Mouse (Mus musculus) liver, embryonic 15.5 days (tissue): ENCODE data around the gene Zfp553. TPM values are rescaled to one million over a fixed set of nuclear protein-coding genes. Genes with fewer than 3 reads are reported as not detected.

Source experiments
- ATAC-seq: fragments of 200-750 bp; cut with Nextera tagmentation; 2 replicates; pipeline ENCODE4 v1.8.0; 2017; ENCODE audit warnings: moderate number of reproducible peaks, mild to moderate bottlenecking, moderate library complexity; ENCODE audit not compliant: insufficient read depth
- H3K27ac ChIP-seq: fragments of 300-500 bp; sonication (generic); replicated peaks from 2 replicates; pipeline ENCODE4 v1.5.1; 2015; ENCODE audit warnings: mild to moderate bottlenecking, inconsistent platforms
- H3K27me3 ChIP-seq: fragments of 300-500 bp; sonication (generic); 2 replicates; pipeline ENCODE4 v1.6.1; 2015; ENCODE audit warnings: mild to moderate bottlenecking, inconsistent platforms
- H3K36me3 ChIP-seq: fragments of 300-500 bp; sonication (generic); replicated peaks from 2 replicates; pipeline ENCODE4 v1.6.1; 2015; ENCODE audit warnings: moderate library complexity, mild to moderate bottlenecking, inconsistent platforms
- H3K4me1 ChIP-seq: fragments of 300-500 bp; sonication (generic); replicated peaks from 2 replicates; pipeline ENCODE4 v1.6.1; 2015; ENCODE audit warnings: inconsistent platforms
- H3K4me2 ChIP-seq: fragments of 300-500 bp; sonication (generic); 2 replicates; pipeline ENCODE4 v1.6.1; 2015; ENCODE audit warnings: moderate library complexity, mild to moderate bottlenecking, inconsistent platforms
- H3K4me3 ChIP-seq: fragments of 300-500 bp; sonication (generic); replicated peaks from 2 replicates; pipeline ENCODE4 v1.5.1; 2015; ENCODE audit warnings: mild to moderate bottlenecking, inconsistent platforms
- H3K9ac ChIP-seq: fragments of 300-500 bp; sonication (generic); 2 replicates; pipeline ENCODE4 v1.6.1; 2015; ENCODE audit warnings: moderate library complexity, mild to moderate bottlenecking, inconsistent platforms
- H3K9me3 ChIP-seq: fragments of 300-500 bp; sonication (generic); replicated peaks from 2 replicates; pipeline ENCODE4 v1.6.1; 2016; ENCODE audit warnings: inconsistent platforms
- WGBS: fragments of 180-500 bp; shearing (Covaris S2); methylation state at CpG from one replicate; pipeline ENCODE4 v1.1.7; 2015; ENCODE audit warnings: mixed read lengths; ENCODE audit not compliant: insufficient replicate concordance; 5-methylcytosine and 5-hydroxymethylcytosine counted together
- polyA plus RNA-seq: library from polyadenylated mRNA; unstranded; fragments of >200 nt; fragmentation: Nextera tagmentation; extraction: Ambion mirVana; gene quantifications from 2 replicates; pipeline ENCODE4 v1.2.1, GENCODE M21; 2015

The Zfp553 gene
- polyA plus RNA-seq, 1 experiment from 2014 or later, result 6.3 TPM

GRCm38 (mm10) chr7:127220440-127220839 is 12.4 kb upstream of the Zfp553 start:
- H3K36me3 ChIP-seq, result 0 out of 2 replicates have a peak, but pooled peaks cover 2% of the 10 kb centered on the region
- peak overlapping the region; percentile 57; the same call in 1 of the 2 replicates for H3K27ac ChIP-seq
- H3K4me2 ChIP-seq, result no peak overlapping the region
- no peaks in the 10 kb centered on the region for H3K27me3 ChIP-seq
- H3K4me3 ChIP-seq, result no peak overlapping the region
- H3K9me3 ChIP-seq, result no peaks in the 10 kb centered on the region
- no peak overlapping the region for H3K9ac ChIP-seq
- 60% methylated on average over 6 of the region's 6 CpGs for WGBS
- ATAC-seq, result no peak
- peaks cover 85% of the 10 kb centered on the region for H3K4me1 ChIP-seq

DNA sequence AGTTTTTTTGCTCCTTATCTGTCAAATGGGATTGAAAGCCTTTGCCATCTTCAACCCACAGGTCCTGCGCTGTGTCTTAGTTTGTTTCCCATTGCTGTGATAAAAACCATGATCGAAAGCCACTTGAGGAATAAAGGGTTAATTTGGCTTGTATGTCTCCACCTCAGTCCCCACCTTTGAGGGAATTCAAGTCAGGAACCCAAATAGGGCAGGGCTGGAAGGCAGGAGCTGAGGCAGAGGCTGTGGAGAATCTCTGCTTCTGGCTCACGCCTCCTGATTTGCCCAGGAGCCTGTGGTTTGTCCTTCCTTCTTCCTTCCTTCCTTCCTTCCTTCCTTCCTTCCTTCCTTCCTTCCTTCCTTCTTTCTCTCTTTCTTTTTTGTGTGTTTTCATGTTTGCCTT is 9.8 kb upstream of the Zfp553 start:
- Histone ChIP-seq H3K36me3 (0 out of 2 replicates have a peak, but pooled peaks cover 2% of the 10 kb centered on the region), H3K27ac (peak overlapping the region; percentile 96), H3K27me3 (no peaks in the 10 kb centered on the region), H3K4me1 (peaks cover 85% of the 10 kb centered on the region), H3K4me3 (no peak overlapping the region), H3K9ac (no peak overlapping the region), H3K9me3 (no peaks in the 10 kb centered on the region), H3K4me2 (peak overlapping the region; percentile 47; the same call in 1 of the 2 replicates)
- no peak for ATAC-seq
- WGBS, result 87% methylated on average over 3 of the region's 3 CpGs

DNA sequence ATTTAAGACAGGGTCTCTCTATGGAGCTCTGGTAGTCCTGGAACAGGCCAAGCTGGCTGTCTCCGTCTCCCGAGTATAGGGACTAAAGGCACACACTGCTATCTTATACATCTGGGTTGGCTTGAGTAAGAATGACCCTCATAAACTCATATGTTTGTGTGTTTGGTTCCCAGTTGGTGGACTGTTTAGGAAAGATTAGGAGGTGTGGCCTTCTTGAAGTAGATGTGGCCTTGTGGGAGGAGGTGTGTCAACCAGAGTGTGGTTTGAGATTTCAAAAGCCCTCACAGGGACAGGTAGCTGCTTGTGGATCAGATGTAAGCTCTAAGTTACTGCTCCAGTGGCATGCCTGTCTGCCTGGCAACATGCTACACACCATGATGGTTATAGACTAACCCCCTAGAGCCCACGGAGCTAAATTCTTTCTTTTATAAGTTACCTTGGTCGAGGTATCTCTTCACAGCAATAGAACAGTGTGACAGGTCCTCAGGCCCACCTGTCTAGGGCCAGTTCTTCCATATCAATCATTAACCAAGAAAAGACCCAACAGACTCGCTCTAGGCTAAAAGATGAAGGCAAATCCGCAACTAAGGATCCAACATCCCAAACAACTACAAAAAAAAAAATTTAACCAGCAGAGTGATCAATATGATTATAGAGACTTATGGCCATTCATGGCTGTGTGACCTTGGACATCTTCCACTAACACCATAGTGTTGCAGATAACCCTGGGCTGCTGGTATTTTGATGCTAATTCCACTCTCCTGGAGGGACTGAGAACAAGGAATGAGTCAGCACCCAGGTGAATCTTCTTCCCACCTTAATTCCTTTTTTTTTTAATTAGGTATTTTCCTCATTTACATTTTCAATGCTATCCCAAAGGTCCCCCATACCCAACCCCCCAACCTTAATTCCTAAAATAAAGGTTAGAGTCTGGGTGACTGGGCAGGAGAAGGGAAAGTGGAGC is 9.1 kb upstream of the Zfp553 start:
- peak; percentile 74 for ATAC-seq
- Histone ChIP-seq H3K4me2 (peak overlapping the region; percentile 47), H3K4me1 (peaks cover 83% of the 10 kb centered on the region), H3K27me3 (no peaks in the 10 kb centered on the region), H3K9ac (0 out of 2 replicates have a peak overlapping the region, but pooled peaks have one; percentile 2), H3K9me3 (no peaks in the 10 kb centered on the region), H3K4me3 (no peak overlapping the region), H3K36me3 (0 out of 2 replicates have a peak, but pooled peaks cover 2% of the 10 kb centered on the region), H3K27ac (peak overlapping the region; percentile 96)
- 68% methylated on average over 6 of the region's 6 CpGs for WGBS

- H3K36me3 ChIP-seq, result 0 out of 2 replicates have a peak, but pooled peaks cover 2% of the 10 kb centered on the region
- H3K27me3 ChIP-seq, result no peaks in the 10 kb centered on the region
- 82% methylated on average over 6 of the region's 6 CpGs for WGBS
- peak overlapping the region; percentile 96 for H3K27ac ChIP-seq
- ATAC-seq, result no peak
- H3K4me3 ChIP-seq, result no peak overlapping the region
- H3K4me1 ChIP-seq, result peaks cover 83% of the 10 kb centered on the region
- no peaks in the 10 kb centered on the region for H3K9me3 ChIP-seq
- H3K9ac ChIP-seq, result no peak overlapping the region
- no peak overlapping the region for H3K4me2 ChIP-seq
Observed at GRCm38 (mm10) chr7:127224616-127225015, 8.2 kb upstream of the Zfp553 start.

GRCm38 (mm10) chr7:127225147-127225995 is 7.5 kb upstream of the Zfp553 start:
- H3K4me2 ChIP-seq, result peak overlapping the region; percentile 73
- H3K4me3 ChIP-seq, result peak overlapping the region; percentile 36
- H3K27me3 ChIP-seq, result no peaks in the 10 kb centered on the region
- ATAC-seq, result peak; percentile 89
- peak overlapping the region; percentile 96 for H3K27ac ChIP-seq
- H3K9me3 ChIP-seq, result no peaks in the 10 kb centered on the region
- H3K36me3 ChIP-seq, result 0 out of 2 replicates have a peak, but pooled peaks cover 4% of the 10 kb centered on the region
- H3K9ac ChIP-seq, result peak overlapping the region; percentile 52
- 51% methylated on average over 11 of the region's 11 CpGs for WGBS
- peaks cover 82% of the 10 kb centered on the region for H3K4me1 ChIP-seq

GRCm38 (mm10) chr7:127228615-127229303 is 4.1 kb upstream of the Zfp553 start:
- no peak overlapping the region for H3K4me2 ChIP-seq
- ATAC-seq, result no peak
- H3K9ac ChIP-seq, result no peak overlapping the region
- whole genome bisulfite sequencing, result 45% methylated on average over 4 of the region's 4 CpGs
- H3K27ac ChIP-seq, result peak overlapping the region; percentile 79
- H3K27me3 ChIP-seq, result no peaks in the 10 kb centered on the region
- no peak overlapping the region for H3K4me3 ChIP-seq
- no peaks in the 10 kb centered on the region for H3K9me3 ChIP-seq
- H3K36me3 ChIP-seq, result 0 out of 2 replicates have a peak, but pooled peaks cover 9% of the 10 kb centered on the region
- peaks cover 90% of the 10 kb centered on the region for H3K4me1 ChIP-seq

GRCm38 (mm10) chr7:127231376-127231775 is 1.5 kb upstream of the Zfp553 start:
- peak overlapping the region; percentile 91 for H3K4me2 ChIP-seq
- 49% methylated on average over 3 of the region's 3 CpGs for WGBS
- no peak for ATAC-seq
- H3K4me1 ChIP-seq, result peaks cover 71% of the 10 kb centered on the region
- peak overlapping the region; percentile 90 for H3K4me3 ChIP-seq
- H3K36me3 ChIP-seq, result peaks cover 24% of the 10 kb centered on the region
- H3K9ac ChIP-seq, result peak overlapping the region; percentile 95
- H3K9me3 ChIP-seq, result no peaks in the 10 kb centered on the region
- 0 out of 2 replicates have a peak overlapping the region, but pooled peaks have one; percentile 92 for H3K27ac ChIP-seq
- H3K27me3 ChIP-seq, result no peaks in the 10 kb centered on the region

- peak overlapping the region; percentile 90 for H3K4me3 ChIP-seq
- peak overlapping the region; percentile 91 for H3K4me2 ChIP-seq
- ATAC-seq, result no peak
- peak overlapping the region; percentile 95 for H3K9ac ChIP-seq
- H3K27ac ChIP-seq, result peak overlapping the region; percentile 92
- H3K36me3 ChIP-seq, result peaks cover 30% of the 10 kb centered on the region
- H3K27me3 ChIP-seq, result no peaks in the 10 kb centered on the region
- peaks cover 66% of the 10 kb centered on the region for H3K4me1 ChIP-seq
- H3K9me3 ChIP-seq, result no peaks in the 10 kb centered on the region
- 3% methylated on average over 20 of the region's 20 CpGs for WGBS
Observed at GRCm38 (mm10) chr7:127231826-127232621, 837 bp upstream of the Zfp553 start.

- Histone ChIP-seq H3K4me3 (peak overlapping the region; percentile 90), H3K9ac (peak overlapping the region; percentile 95), H3K36me3 (peaks cover 40% of the 10 kb centered on the region), H3K4me2 (peak overlapping the region; percentile 91), H3K9me3 (no peaks in the 10 kb centered on the region), H3K27me3 (no peaks in the 10 kb centered on the region), H3K4me1 (peaks cover 55% of the 10 kb centered on the region), H3K27ac (peak overlapping the region; percentile 92)
- WGBS, result under 1% methylated on average over 27 of the region's 27 CpGs
- peak; percentile 49 for ATAC-seq
Observed at GRCm38 (mm10) chr7:127233368-127233749, 498 bp downstream of the Zfp553 start.

GRCm38 (mm10) chr7:127233765-127234164 is 904 bp downstream of the Zfp553 start:
- peak overlapping the region; percentile 92 for H3K27ac ChIP-seq
- peak overlapping the region; percentile 91 for H3K4me2 ChIP-seq
- peaks cover 51% of the 10 kb centered on the region for H3K4me1 ChIP-seq
- WGBS, result under 1% methylated on average over 9 of the region's 9 CpGs
- H3K9me3 ChIP-seq, result no peaks in the 10 kb centered on the region
- H3K9ac ChIP-seq, result peak overlapping the region; percentile 95
- ATAC-seq, result no peak
- peaks cover 40% of the 10 kb centered on the region for H3K36me3 ChIP-seq
- H3K4me3 ChIP-seq, result peak overlapping the region; percentile 90
- H3K27me3 ChIP-seq, result no peaks in the 10 kb centered on the region
